Mouse (Mus musculus) neural tube, embryonic 11.5 days (tissue): ENCODE measurements around the gene Slc25a22. TPM values are rescaled to one million over a fixed set of nuclear protein-coding genes. Genes with fewer than 3 reads are reported as not detected.

Source experiments
- ATAC-seq: fragments of 200-750 bp; cut with Nextera tagmentation; 2 replicates; pipeline ENCODE4 v1.8.0; 2017; ENCODE audit warnings: moderate number of reproducible peaks, mild to moderate bottlenecking, moderate TSS enrichment, moderate library complexity; ENCODE audit not compliant: insufficient read depth, low FRiP score, low TSS enrichment
- DNase-seq: peaks from one replicate; pipeline ENCODE4 v3.0.0-alpha.2; 2015; ENCODE audit warnings: low spot score
- H3K27ac ChIP-seq: fragments of 300-500 bp; sonication (generic); 2 replicates; pipeline ENCODE4 v1.5.1; 2014; ENCODE audit warnings: low read depth, mild to moderate bottlenecking, low read length
- H3K27me3 ChIP-seq: fragments of 300-500 bp; sonication (generic); 2 replicates; pipeline ENCODE4 v1.6.1; 2014; ENCODE audit warnings: mild to moderate bottlenecking, low read length, mixed read lengths; ENCODE audit not compliant: control insufficient read depth, insufficient read depth
- H3K36me3 ChIP-seq: fragments of 300-500 bp; sonication (generic); 2 replicates; pipeline ENCODE4 v1.6.1; 2014; ENCODE audit warnings: mild to moderate bottlenecking, low read length, moderate library complexity, mixed read lengths; ENCODE audit not compliant: control insufficient read depth, insufficient read depth
- H3K4me1 ChIP-seq: fragments of 300-500 bp; sonication (generic); 2 replicates; pipeline ENCODE4 v1.6.1; 2014; ENCODE audit warnings: low read length, mixed read lengths; ENCODE audit not compliant: control insufficient read depth, insufficient read depth
- H3K4me2 ChIP-seq: fragments of 300-500 bp; sonication (generic); 2 replicates; pipeline ENCODE4 v1.6.1; 2014; ENCODE audit warnings: low read depth, mild to moderate bottlenecking, moderate library complexity
- H3K4me3 ChIP-seq: fragments of 300-500 bp; sonication (generic); 2 replicates; pipeline ENCODE4 v1.5.1; 2014; ENCODE audit warnings: low read depth, low read length
- H3K9ac ChIP-seq: fragments of 300-500 bp; sonication (generic); 2 replicates; pipeline ENCODE4 v1.6.1; 2014; ENCODE audit warnings: mild to moderate bottlenecking, low read length
- H3K9me3 ChIP-seq: fragments of 300-500 bp; sonication (generic); 2 replicates; pipeline ENCODE4 v1.6.1; 2016; ENCODE audit warnings: low read length; ENCODE audit not compliant: control insufficient read depth
- WGBS: fragments of 180-500 bp; shearing (Covaris S2); extraction: QIAGEN DNeasy Blood & Tissue Kit; methylation state at CpG from one replicate; pipeline ENCODE4 v1.1.7; 2014; 5-methylcytosine and 5-hydroxymethylcytosine counted together
- polyA plus RNA-seq: library from polyadenylated mRNA; unstranded; fragments of >200 nt; fragmentation: Nextera tagmentation; extraction: Ambion mirVana; gene quantifications from 2 replicates; pipeline ENCODE4 v1.2.1, GENCODE M21; 2014

Gene Slc25a22
- polyA plus RNA-seq, 1 experiment from 2014 or later = 45.8 TPM

DNA sequence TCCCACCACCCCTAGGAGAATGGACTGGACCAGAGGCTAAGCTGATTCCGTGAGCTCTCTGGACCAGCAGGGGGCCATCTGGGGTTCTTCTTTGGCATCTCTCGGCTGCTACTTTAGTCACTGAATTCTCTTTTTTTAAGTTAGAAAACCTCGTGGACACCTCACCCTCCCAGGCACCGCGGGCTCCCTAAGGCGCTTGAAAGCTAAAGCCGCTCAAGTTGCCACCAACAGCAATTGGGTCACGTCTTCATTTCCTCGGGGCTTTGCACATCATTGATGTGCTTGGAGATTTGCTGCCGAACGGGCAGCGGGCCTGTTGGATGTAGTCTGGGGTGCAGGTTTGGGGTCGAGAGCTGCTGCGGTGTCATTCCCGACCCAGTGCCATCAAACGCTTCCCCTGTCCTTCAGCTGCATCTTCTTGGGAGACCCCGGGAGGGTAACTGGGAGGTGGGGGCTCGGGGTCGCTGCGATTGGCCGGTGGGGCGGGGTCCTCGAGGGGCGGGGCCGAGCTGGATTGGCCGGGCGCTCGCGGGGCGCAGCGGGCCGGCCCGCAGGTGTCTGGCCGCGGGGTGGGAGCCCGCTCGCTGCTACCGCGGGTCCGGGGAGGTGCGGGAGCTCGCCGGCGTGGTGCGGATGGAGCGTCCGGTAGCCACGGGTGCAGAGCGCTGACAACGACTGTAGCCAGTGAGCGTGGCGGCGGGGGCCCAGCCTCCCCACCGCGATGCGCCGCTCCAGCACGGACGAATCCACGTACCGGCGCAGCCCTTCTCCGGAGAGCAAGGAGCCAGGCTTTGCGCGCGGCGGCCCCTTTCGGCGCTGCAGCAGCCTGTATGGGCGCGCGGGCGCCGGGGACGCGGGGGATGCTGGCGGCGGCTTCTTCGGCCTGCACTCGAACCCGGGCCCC lies 44.1 kb upstream of the Slc25a22 start:
- Histone ChIP-seq H3K4me2 (peak overlapping the region; percentile 97), H3K36me3 (no peaks in the 10 kb centered on the region), H3K9ac (peak overlapping the region; percentile 60), H3K27me3 (peaks cover 11% of the 10 kb centered on the region), H3K9me3 (no peaks in the 10 kb centered on the region), H3K27ac (no peak overlapping the region; the same call in 1 of the 2 replicates), H3K4me3 (peak overlapping the region; percentile 57), H3K4me1 (peaks cover 13% of the 10 kb centered on the region)
- ATAC-seq (peak; percentile 56), DNase-seq (peak; percentile 72)
- 1% methylated on average over 68 of the region's 81 CpGs for WGBS

- peak; percentile 36; the same call in 1 of the 2 replicates for ATAC-seq
- WGBS = 10% methylated on average over 10 of the region's 10 CpGs
- Histone ChIP-seq H3K4me2 (peak overlapping the region; percentile 97), H3K4me3 (peak overlapping the region; percentile 57; the same call in 1 of the 2 replicates), H3K9ac (no peak overlapping the region), H3K36me3 (no peaks in the 10 kb centered on the region), H3K27me3 (peaks cover 14% of the 10 kb centered on the region), H3K4me1 (peaks cover 16% of the 10 kb centered on the region), H3K27ac (no peak overlapping the region), H3K9me3 (no peaks in the 10 kb centered on the region)
- DNase-seq = peak; percentile 72
Measured at GRCm38 (mm10) chr7:141480842-141481497, 43.3 kb upstream of the Slc25a22 start.

DNA sequence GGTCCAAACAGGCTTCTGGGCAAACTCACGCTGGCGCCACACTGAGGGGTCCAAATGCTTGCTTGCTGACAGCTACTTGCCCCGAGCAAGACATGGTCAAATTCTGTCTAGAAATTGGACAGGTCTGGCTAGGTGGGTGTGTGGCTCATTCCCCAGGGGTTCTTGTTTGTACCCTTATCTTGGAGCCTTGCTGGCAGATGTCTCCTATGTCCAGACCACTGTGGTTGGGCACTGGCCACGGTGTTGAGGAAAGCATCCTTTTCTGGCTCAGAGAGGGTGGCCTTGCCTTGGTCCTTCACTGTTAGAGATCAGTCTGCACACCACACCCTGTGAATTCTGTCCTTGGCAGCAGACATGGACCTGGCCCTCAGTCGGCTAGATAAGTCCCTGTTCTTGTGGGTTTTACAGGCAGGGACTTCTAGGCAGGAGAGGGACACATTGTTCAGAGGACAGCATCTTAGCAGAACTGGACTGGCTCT lies 40.6 kb upstream of the Slc25a22 start:
- Histone ChIP-seq H3K27me3 (peaks cover 15% of the 10 kb centered on the region), H3K4me3 (no peak overlapping the region), H3K9ac (no peak overlapping the region), H3K4me1 (peaks cover 32% of the 10 kb centered on the region), H3K36me3 (no peaks in the 10 kb centered on the region), H3K27ac (no peak overlapping the region), H3K4me2 (no peak overlapping the region), H3K9me3 (no peaks in the 10 kb centered on the region)
- no peak for ATAC-seq
- 86% methylated on average over 5 of the region's 5 CpGs for WGBS
- no peak for DNase-seq

GRCm38 (mm10) chr7:141477578-141478269 lies 40.0 kb upstream of the Slc25a22 start:
- 0 out of 2 replicates have a peak, but pooled peaks cover 2% of the 10 kb centered on the region for H3K36me3 ChIP-seq
- H3K4me3 ChIP-seq = no peak overlapping the region
- H3K27ac ChIP-seq = no peak overlapping the region
- WGBS = 64% methylated on average over 4 of the region's 4 CpGs
- H3K9ac ChIP-seq = no peak overlapping the region
- H3K4me1 ChIP-seq = peaks cover 32% of the 10 kb centered on the region
- no peak for DNase-seq
- H3K9me3 ChIP-seq = no peaks in the 10 kb centered on the region
- peaks cover 15% of the 10 kb centered on the region for H3K27me3 ChIP-seq
- no peak for ATAC-seq
- H3K4me2 ChIP-seq = no peak overlapping the region

DNA sequence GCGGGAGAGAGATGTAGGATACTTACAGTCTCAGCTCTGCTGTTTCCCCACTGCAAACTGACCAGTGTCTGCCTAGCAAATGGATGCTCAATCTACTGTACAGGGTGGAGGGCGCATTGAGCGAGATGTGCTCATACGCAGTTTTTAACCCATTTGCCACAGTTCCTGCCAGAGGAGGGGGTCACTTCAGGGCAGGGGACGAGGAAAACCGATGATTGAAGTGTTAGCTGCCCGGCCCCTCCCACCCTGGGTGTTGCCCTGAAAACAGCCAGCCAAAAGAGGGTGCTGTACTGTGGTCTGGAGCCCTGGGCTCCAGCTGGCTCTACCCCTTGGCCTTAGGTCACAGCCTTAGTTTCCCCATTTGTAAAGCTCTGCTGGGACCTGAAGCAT lies 39.3 kb upstream of the Slc25a22 start:
- ATAC-seq = no peak
- Histone ChIP-seq H3K9ac (peak overlapping the region; percentile 11; the same call in 1 of the 2 replicates), H3K36me3 (peaks cover 5% of the 10 kb centered on the region; the same call in 1 of the 2 replicates), H3K4me2 (peak overlapping the region; percentile 75), H3K9me3 (no peaks in the 10 kb centered on the region), H3K4me3 (peak overlapping the region; percentile 82), H3K4me1 (peaks cover 28% of the 10 kb centered on the region), H3K27me3 (peaks cover 12% of the 10 kb centered on the region), H3K27ac (peak overlapping the region; percentile 50; the same call in 1 of the 2 replicates)
- no peak for DNase-seq
- 29% methylated on average over 7 of the region's 7 CpGs for WGBS

DNA sequence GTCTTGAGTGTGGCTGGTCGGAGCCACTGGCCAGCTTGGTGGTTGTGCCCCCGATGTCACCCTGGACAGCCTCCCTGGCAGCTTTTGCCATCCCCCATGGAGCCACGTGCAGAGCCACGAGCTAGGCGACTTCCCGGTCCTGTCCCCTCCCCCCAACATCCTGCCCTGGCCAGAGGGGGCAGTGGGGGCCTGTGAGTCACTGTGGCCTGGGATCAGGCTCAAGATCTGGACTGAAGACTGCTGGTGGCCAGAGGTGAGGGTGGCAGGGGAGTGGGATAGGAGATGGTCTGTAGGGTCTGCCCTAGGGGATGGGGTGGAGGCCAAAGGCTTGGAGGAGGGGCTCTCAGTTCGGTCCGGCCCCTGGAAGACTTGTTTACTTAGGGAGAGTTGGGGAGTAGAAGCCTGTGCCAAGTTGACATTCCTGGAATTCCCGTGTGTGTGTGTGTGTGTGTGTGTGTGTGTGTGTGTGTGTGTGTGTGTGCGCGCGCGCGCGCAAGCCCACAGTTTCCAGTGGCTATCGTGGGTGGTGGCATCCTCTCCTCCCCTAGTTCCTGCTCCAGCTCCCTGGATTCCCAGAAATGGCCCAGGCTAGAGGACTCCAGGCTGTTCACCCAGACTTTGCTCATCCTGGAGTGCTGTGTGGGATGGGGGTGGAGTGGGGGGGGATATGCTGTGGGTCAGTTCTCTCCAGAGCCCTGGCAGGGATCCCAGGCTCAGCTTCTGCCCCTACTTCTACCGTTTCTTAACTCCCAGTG lies 38.7 kb upstream of the Slc25a22 start:
- peak; percentile 41 for DNase-seq
- H3K9me3 ChIP-seq = no peaks in the 10 kb centered on the region
- H3K27ac ChIP-seq = peak overlapping the region; percentile 50; the same call in 1 of the 2 replicates
- 4% methylated on average over 17 of the region's 17 CpGs for WGBS
- H3K27me3 ChIP-seq = peaks cover 12% of the 10 kb centered on the region
- peaks cover 6% of the 10 kb centered on the region; the same call in 1 of the 2 replicates for H3K36me3 ChIP-seq
- H3K4me3 ChIP-seq = peak overlapping the region; percentile 82
- H3K9ac ChIP-seq = peak overlapping the region; percentile 11; the same call in 1 of the 2 replicates
- peak overlapping the region; percentile 75 for H3K4me2 ChIP-seq
- no peak for ATAC-seq
- H3K4me1 ChIP-seq = peaks cover 24% of the 10 kb centered on the region

- Histone ChIP-seq H3K4me3 (peak overlapping the region; percentile 82), H3K4me2 (peak overlapping the region; percentile 75), H3K4me1 (peaks cover 19% of the 10 kb centered on the region), H3K9me3 (no peaks in the 10 kb centered on the region), H3K27ac (no peak overlapping the region), H3K27me3 (peaks cover 12% of the 10 kb centered on the region), H3K9ac (peak overlapping the region; percentile 95), H3K36me3 (peaks cover 8% of the 10 kb centered on the region; the same call in 1 of the 2 replicates)
- ATAC-seq (no peak; the same call in 1 of the 2 replicates), DNase-seq (no peak)
- WGBS = 1% methylated on average over 12 of the region's 12 CpGs
Measured at GRCm38 (mm10) chr7:141475805-141476158, 38.1 kb upstream of the Slc25a22 start.
